ENCODE assay signal across 31 mouse cellular contexts in genomic region chr5:113748556-113749331, GRCm38 (mm10). TPM values are rescaled to one million over a fixed set of nuclear protein-coding genes. Genes with fewer than 3 reads are reported as not detected.
A peak's percentile ranks its signal among the peaks of the same experiment; 100 is the strongest.
DNase-seq lines count a peak whose midpoint lies in the region; ATAC-seq and TF ChIP-seq lines count a peak whose summit lies in the region.
"Had no signal": no experiment of that assay in that cellular context is flagged by ENCODE, and none has a peak within 500 bp of the region (broad histone marks: within the 10 kb centered on the region; RNA-seq: fewer than 3 reads in every experiment).

No protein-coding gene starts in this region.

- peaks cover 97% of the 10 kb centered on the region for H3K36me3 ChIP-seq in hindbrain, postnatal 0 days (ENCODE audit: insufficient read depth, low read length)
- peaks cover 99% of the 10 kb centered on the region for H3K36me3 ChIP-seq in hindbrain, embryonic 13.5 days
- H3K36me3 ChIP-seq in ES-E14 (ENCODE audit: control insufficient read depth, insufficient read depth, low read length, poor library complexity, severe bottlenecking): peaks cover 91% of the 10 kb centered on the region

- no peaks in the 10 kb centered on the region for H3K9me3 ChIP-seq in hindbrain, postnatal 0 days (ENCODE audit: low read length)
- no peaks in the 10 kb centered on the region; the same call in 1 of the 2 replicates for H3K9me3 ChIP-seq in hindbrain, embryonic 13.5 days
- no peaks in the 10 kb centered on the region for H3K9me3 ChIP-seq in ES-E14 (ENCODE audit: control insufficient read depth, insufficient read depth, low read depth, low read length)
- H3K9me3 ChIP-seq: forebrain, embryonic 15.5 days; heart, embryonic 15.5 days had no signal

- no peaks in the 10 kb centered on the region for H3K4me1 ChIP-seq in hindbrain, postnatal 0 days (ENCODE audit: insufficient read depth, low read length)
- H3K4me1 ChIP-seq in hindbrain, embryonic 13.5 days (replicated peaks): no peaks in the 10 kb centered on the region
- H3K4me1 ChIP-seq in ES-E14 (ENCODE audit: control insufficient read depth in 2 of 2, insufficient read depth in 2 of 2, low read length in 2 of 2, poor library complexity in 1 of 2): no peaks in the 10 kb centered on the region; a peak in 2 of 4 replicates
- H3K4me1 ChIP-seq: embryonic facial prominence, embryonic 13.5 days; forebrain, embryonic 12.5 days; forebrain, embryonic 15.5 days; heart, embryonic 12.5 days; heart, embryonic 15.5 days; hindbrain, embryonic 10.5 days had no signal

- no peaks in the 10 kb centered on the region for H3K27me3 ChIP-seq in hindbrain, postnatal 0 days (ENCODE audit: insufficient read depth, low read length)
- H3K27me3 ChIP-seq in hindbrain, embryonic 13.5 days: no peaks in the 10 kb centered on the region
- H3K27me3 ChIP-seq: embryonic facial prominence, embryonic 13.5 days; forebrain, embryonic 12.5 days; forebrain, embryonic 15.5 days; heart, embryonic 12.5 days; heart, embryonic 15.5 days; Patski had no signal

- ATAC-seq in hindbrain, postnatal 0 days: peak; percentile 54
- ATAC-seq in hindbrain, embryonic 13.5 days (ENCODE audit: low FRiP score): no peak
- ATAC-seq: forebrain, embryonic 15.5 days; intestine, postnatal 0 days; Patski had no signal

- in situ Hi-C loops in ES-E14 (cut with MboI; ENCODE audit: low sequenced_read_pairs in 2 of 2, unreplicated experiment in 2 of 2): no loop called here

- no peak for TF ChIP-seq CTCF in hindbrain, postnatal 0 days (IDR thresholded peaks at IDR 0.05; ENCODE audit: low read depth)

- no peak overlapping the region for H3K4me2 ChIP-seq in hindbrain, postnatal 0 days (ENCODE audit: low read depth, low read length)
- no peak overlapping the region for H3K4me2 ChIP-seq in hindbrain, embryonic 13.5 days
- H3K4me2 ChIP-seq: embryonic facial prominence, embryonic 13.5 days; forebrain, embryonic 12.5 days; forebrain, embryonic 15.5 days; heart, embryonic 12.5 days; heart, embryonic 15.5 days; hindbrain, embryonic 14.5 days had no signal

- H3K27ac ChIP-seq in hindbrain, postnatal 0 days: no peak overlapping the region
- H3K27ac ChIP-seq in hindbrain, embryonic 13.5 days: no peak overlapping the region
- H3K27ac ChIP-seq in ES-E14 (ENCODE audit: insufficient read depth, low read depth, low read length, poor library complexity, severe bottlenecking): no peak overlapping the region
- H3K27ac ChIP-seq: embryonic facial prominence, embryonic 13.5 days; forebrain, embryonic 12.5 days; forebrain, embryonic 15.5 days; heart, embryonic 15.5 days; hindbrain, embryonic 10.5 days; hindbrain, embryonic 14.5 days had no signal

- peak; percentile 56 for DNase-seq in cerebellum, adult 9-11 months
- DNase-seq in cerebellum, adult 8-10 months: no peak
- DNase-seq in cerebellum, postnatal 25 days: peak; percentile 66 to 76
- DNase-seq in cerebellum, postnatal 4 days (ENCODE audit: low spot score in 2 of 2): no peak
- DNase-seq in hindbrain, postnatal 0 days (ENCODE audit: low spot score): no peak
- DNase-seq in ES-E14 (ENCODE audit: low read depth, low spot score): no peak
- DNase-seq in lung, postnatal 14 days: no peak
- DNase-seq: adrenal gland, postnatal 10 days; adrenal gland, postnatal 36 days; B cell, adult 2 months; gastrocnemius, postnatal 25 days; heart, adult 18-20 months; heart, postnatal 10 days; heart, postnatal 36 days; kidney, adult 2 months had no signal

- no peak overlapping the region for H3K9ac ChIP-seq in hindbrain, postnatal 0 days (replicated peaks; ENCODE audit: low read length)
- no peak overlapping the region for H3K9ac ChIP-seq in hindbrain, embryonic 13.5 days
- H3K9ac ChIP-seq in ES-E14 (ENCODE audit: insufficient read depth, low read depth, low read length, poor library complexity, severe bottlenecking): no peak overlapping the region
- H3K9ac ChIP-seq: embryonic facial prominence, embryonic 13.5 days; forebrain, embryonic 12.5 days; forebrain, embryonic 15.5 days; heart, embryonic 12.5 days; heart, embryonic 15.5 days; hindbrain, embryonic 14.5 days had no signal

- H3K4me3 ChIP-seq in hindbrain, postnatal 0 days (ENCODE audit: low read length): no peak overlapping the region
- no peak overlapping the region for H3K4me3 ChIP-seq in hindbrain, embryonic 13.5 days
- no peak overlapping the region for H3K4me3 ChIP-seq in ES-E14 (ENCODE audit: insufficient read depth in 1 of 2, low read depth in 1 of 2, low read length in 2 of 2, poor library complexity in 1 of 2, severe bottlenecking in 1 of 2)
- H3K4me3 ChIP-seq: embryonic facial prominence, embryonic 13.5 days; erythroblast, embryonic 14.5 days; forebrain, embryonic 12.5 days; forebrain, embryonic 15.5 days; heart, embryonic 12.5 days; heart, embryonic 15.5 days; hindbrain, embryonic 10.5 days had no signal

- 89% methylated on average over 13 of the region's 13 CpGs for WGBS in hindbrain, postnatal 0 days
- WGBS in hindbrain, embryonic 13.5 days: 93% methylated on average over 13 of the region's 13 CpGs

TF ChIP-seq in ES-E14, 5 proteins besides CTCF, POLR2A, EP300 and RAD21:
- TF ChIP-seq MAFK (IDR thresholded peaks at IDR 0.05; ENCODE audit: insufficient read depth, low read depth, low read length): peak; percentile 82
- TF ChIP-seq ZNF384 (IDR thresholded peaks at IDR 0.05; ENCODE audit: low read depth, low read length): no peak

RNA-seq across cellular contexts. Expression of gene Ficd, which starts 13.1 kb away (rescaled TPM):
- 11.7 and 12.0 TPM in 2 replicates for total RNA-seq in hindbrain, postnatal 0 days (2014; rRNA removed)
- 8.6 and 8.7 TPM in 2 replicates for polyA plus RNA-seq in hindbrain, postnatal 0 days (2015; fragmentation: Nextera tagmentation; extraction: Ambion mirVana)
- 8.0 and 8.2 TPM in 2 replicates for polyA plus RNA-seq in hindbrain, embryonic 13.5 days (2015; fragmentation: Nextera tagmentation; extraction: Ambion mirVana)
- 8.6 and 10.5 TPM in 2 replicates for total RNA-seq in ES-E14 (2012; rRNA removed)

RNA-seq across cellular contexts. Expression of gene Sart3, which starts 23.6 kb away (rescaled TPM):
- 34.7 and 45.6 TPM in 2 replicates for total RNA-seq in hindbrain, postnatal 0 days (2014; rRNA removed)
- polyA plus RNA-seq in hindbrain, postnatal 0 days (2015; fragmentation: Nextera tagmentation; extraction: Ambion mirVana): 24.8 and 26.4 TPM in 2 replicates
- polyA plus RNA-seq in hindbrain, embryonic 13.5 days (2015; fragmentation: Nextera tagmentation; extraction: Ambion mirVana): 44.0 and 46.0 TPM in 2 replicates
- total RNA-seq in ES-E14 (2012; rRNA removed): 78.0 and 100 TPM in 2 replicates

RNA-seq across cellular contexts. Expression of gene Iscu, which starts 23.8 kb away (rescaled TPM):
- total RNA-seq in hindbrain, postnatal 0 days (2014; rRNA removed): 53.5 and 77.9 TPM in 2 replicates
- polyA plus RNA-seq in hindbrain, postnatal 0 days (2015; fragmentation: Nextera tagmentation; extraction: Ambion mirVana): 111 and 122 TPM in 2 replicates
- polyA plus RNA-seq in hindbrain, embryonic 13.5 days (2015; fragmentation: Nextera tagmentation; extraction: Ambion mirVana): 91.5 and 93.4 TPM in 2 replicates
- 78.4 and 80.1 TPM in 2 replicates for total RNA-seq in ES-E14 (2012; rRNA removed)

RNA-seq across cellular contexts. Expression of gene 1700069L16Rik, which starts 24.2 kb away (rescaled TPM):
- not detected in 2 replicates for total RNA-seq in hindbrain, postnatal 0 days (2014; rRNA removed)
- not detected in 2 replicates for polyA plus RNA-seq in hindbrain, postnatal 0 days (2015; fragmentation: Nextera tagmentation; extraction: Ambion mirVana)
- polyA plus RNA-seq in hindbrain, embryonic 13.5 days (2015; fragmentation: Nextera tagmentation; extraction: Ambion mirVana): not detected in 2 replicates
- total RNA-seq in ES-E14 (2012; rRNA removed): not detected in 2 replicates
- total RNA-seq: adrenal gland, adult 18-20 months; adrenal gland, postnatal 10 days; adrenal gland, postnatal 36 days; gastrocnemius, adult 8-10 months; gastrocnemius, postnatal 25 days; heart, adult 18-20 months; heart, postnatal 10 days; heart, postnatal 36 days had no signal
- polyA plus RNA-seq: embryonic facial prominence, embryonic 13.5 days; erythroblast, embryonic 14.5 days; forebrain, embryonic 12.5 days; forebrain, embryonic 15.5 days; gonadal fat pad, adult 2 months; heart, embryonic 12.5 days; heart, embryonic 15.5 days; hindbrain, embryonic 10.5 days; hindbrain, embryonic 14.5 days; intestine, embryonic 14.5 days; intestine, postnatal 0 days; kidney, adult 2 months; kidney, embryonic 14.5 days; Patski had no signal

RNA-seq across cellular contexts. Expression of gene Tmem119, which starts 51.6 kb away (rescaled TPM):
- total RNA-seq in hindbrain, postnatal 0 days (2014; rRNA removed): 5.2 and 9.2 TPM in 2 replicates
- polyA plus RNA-seq in hindbrain, postnatal 0 days (2015; fragmentation: Nextera tagmentation; extraction: Ambion mirVana): 7.3 and 7.6 TPM in 2 replicates
- polyA plus RNA-seq in hindbrain, embryonic 13.5 days (2015; fragmentation: Nextera tagmentation; extraction: Ambion mirVana): 8.7 and 10.4 TPM in 2 replicates
- total RNA-seq in ES-E14 (2012; rRNA removed): 3.3 and 7.1 TPM in 2 replicates
- polyA plus RNA-seq: Patski had no signal

Comparison
In these comparisons a context has a peak if more than half of its experiments do, and no peak if none do; other contexts are left out.
1. DNase-seq: peak in cerebellum, adult 9-11 months (single experiment) and cerebellum, postnatal 25 days (2 of 2); none in cerebellum, adult 8-10 months (single experiment), cerebellum, postnatal 4 days (0 of 2), hindbrain, postnatal 0 days (single experiment), ES-E14 (single experiment) and lung, postnatal 14 days (single experiment).